Mouse (Mus musculus) heart, embryonic 12.5 days (tissue): Measurements from ENCODE around the gene Mfsd5. TPM values are rescaled to one million over a fixed set of nuclear protein-coding genes. Genes with fewer than 3 reads are reported as not detected.

ENCODE experiments used
- ATAC-seq: fragments of 200-750 bp; cut with Nextera tagmentation; 2 replicates; pipeline ENCODE4 v1.8.0; 2017; ENCODE audit warnings: moderate TSS enrichment, moderate library complexity; ENCODE audit not compliant: insufficient number of reproducible peaks, low FRiP score
- H3K27ac ChIP-seq: fragments of 300-500 bp; sonication (generic); 2 replicates; pipeline ENCODE4 v1.5.1; 2016; ENCODE audit warnings: mild to moderate bottlenecking, moderate library complexity; ENCODE audit not compliant: poor library complexity, severe bottlenecking
- H3K27me3 ChIP-seq: fragments of 300-500 bp; sonication (generic); replicated peaks from 2 replicates; pipeline ENCODE4 v1.6.1; 2016; ENCODE audit warnings: mild to moderate bottlenecking, moderate library complexity
- H3K36me3 ChIP-seq: fragments of 300-500 bp; sonication (generic); 2 replicates; pipeline ENCODE4 v1.6.1; 2016; ENCODE audit warnings: mild to moderate bottlenecking, moderate library complexity
- H3K4me1 ChIP-seq: fragments of 300-500 bp; sonication (generic); replicated peaks from 2 replicates; pipeline ENCODE4 v1.6.1; 2016; ENCODE audit warnings: mild to moderate bottlenecking
- H3K4me2 ChIP-seq: fragments of 300-500 bp; sonication (generic); 2 replicates; pipeline ENCODE4 v1.6.1; 2016; ENCODE audit warnings: mild to moderate bottlenecking, moderate library complexity
- H3K4me3 ChIP-seq: fragments of 300-500 bp; sonication (generic); 2 replicates; pipeline ENCODE4 v1.5.1; 2016; ENCODE audit warnings: mild to moderate bottlenecking
- H3K9ac ChIP-seq: fragments of 300-500 bp; sonication (generic); 2 replicates; pipeline ENCODE4 v1.6.1; 2016; ENCODE audit warnings: mild to moderate bottlenecking, moderate library complexity
- H3K9me3 ChIP-seq: fragments of 300-500 bp; sonication (generic); replicated peaks from 2 replicates; pipeline ENCODE4 v1.6.1; 2016; ENCODE audit warnings: mild to moderate bottlenecking, moderate library complexity
- WGBS: fragments of 180-500 bp; shearing (Covaris S2); methylation state at CpG from one replicate; pipeline ENCODE4 v1.1.7; 2016; 5-methylcytosine and 5-hydroxymethylcytosine counted together
- polyA plus RNA-seq: library from polyadenylated mRNA; unstranded; fragments of >200 nt; fragmentation: Nextera tagmentation; extraction: Ambion mirVana; gene quantifications from 2 replicates; pipeline ENCODE4 v1.2.1, GENCODE M21; 2016

Gene Mfsd5
- polyA plus RNA-seq, result 46.2 and 48.2 TPM in 2 replicates

- peak within 1 kb of the TSS; percentile 90 for H3K4me2 ChIP-seq
- peak within 1 kb of the TSS; percentile 83 for H3K9ac ChIP-seq
- peak; percentile 97 for ATAC-seq
- H3K4me1 ChIP-seq, result peaks cover 23% of the 10 kb centered on the region
- H3K27me3 ChIP-seq, result no peaks in the 10 kb centered on the region
- peak within 1 kb of the TSS; percentile 65 for H3K4me3 ChIP-seq
- H3K36me3 ChIP-seq, result peaks cover 18% of the 10 kb centered on the region
- peak within 1 kb of the TSS; percentile 81 for H3K27ac ChIP-seq
- WGBS, result under 1% methylated on average over 65 of the region's 65 CpGs
- H3K9me3 ChIP-seq, result no peaks in the 10 kb centered on the region
Measured at GRCm38 (mm10) chr15:102279092-102279782, at the start of gene Mfsd5. Gene Mfsd5 (plus strand): TSS chr15:102279454.

- no peak for ATAC-seq
- 76% methylated on average over 17 of the region's 17 CpGs for WGBS
- H3K9ac ChIP-seq, result no peak overlapping the region
- no peak overlapping the region for H3K4me3 ChIP-seq
- H3K4me1 ChIP-seq, result peaks cover 8% of the 10 kb centered on the region
- no peak overlapping the region for H3K4me2 ChIP-seq
- no peaks in the 10 kb centered on the region for H3K9me3 ChIP-seq
- H3K27me3 ChIP-seq, result peaks cover 3% of the 10 kb centered on the region; the same call in 1 of the 2 replicates
- H3K36me3 ChIP-seq, result 0 out of 2 replicates have a peak, but pooled peaks cover 3% of the 10 kb centered on the region
- H3K27ac ChIP-seq, result no peak overlapping the region
Measured at GRCm38 (mm10) chr15:102230408-102231321, 48.6 kb upstream of the Mfsd5 start.

GRCm38 (mm10) chr15:102231748-102232147 is 47.5 kb upstream of the Mfsd5 start, which contains the start of gene Itgb7:
Gene Itgb7 (minus strand): TSS chr15:102231944.
- Histone ChIP-seq H3K4me1 (peaks cover 11% of the 10 kb centered on the region), H3K4me2 (no peak within 1 kb of the TSS), H3K4me3 (no peak within 1 kb of the TSS), H3K27ac (no peak within 1 kb of the TSS), H3K36me3 (peaks cover 7% of the 10 kb centered on the region; the same call in 1 of the 2 replicates), H3K9ac (no peak within 1 kb of the TSS), H3K9me3 (no peaks in the 10 kb centered on the region), H3K27me3 (peaks cover 3% of the 10 kb centered on the region; the same call in 1 of the 2 replicates)
- ATAC-seq, result 0 out of 2 replicates have a peak, but pooled peaks have one; percentile 38
- WGBS, result 37% methylated on average over 6 of the region's 6 CpGs

DNA sequence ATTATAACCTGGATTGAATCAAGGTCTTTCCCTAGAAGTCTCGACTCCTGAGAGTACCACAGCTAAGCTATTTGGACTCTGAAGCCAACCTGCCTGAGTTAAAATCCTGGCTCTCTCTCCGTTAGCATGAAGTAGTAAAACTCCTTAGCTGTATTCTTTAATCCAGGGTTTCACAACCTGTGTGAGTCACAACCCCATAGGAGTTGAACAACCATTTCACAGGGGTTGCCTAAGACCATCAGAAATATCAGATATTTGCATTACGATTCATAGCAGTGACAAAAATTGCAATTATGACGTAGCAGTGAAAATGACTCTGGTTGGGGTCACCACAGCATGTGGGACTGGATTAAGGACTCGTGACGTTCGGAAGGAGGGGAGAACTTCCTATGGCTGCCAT is 46.5 kb upstream of the Mfsd5 start:
- Histone ChIP-seq H3K36me3 (peaks cover 7% of the 10 kb centered on the region; the same call in 1 of the 2 replicates), H3K9ac (no peak overlapping the region), H3K9me3 (no peaks in the 10 kb centered on the region), H3K27ac (no peak overlapping the region), H3K4me1 (peaks cover 11% of the 10 kb centered on the region), H3K27me3 (peaks cover under 1% of the 10 kb centered on the region; the same call in 1 of the 2 replicates), H3K4me2 (no peak overlapping the region), H3K4me3 (no peak overlapping the region)
- WGBS, result 80% methylated on average over 7 of the region's 7 CpGs
- no peak for ATAC-seq

- no peak for ATAC-seq
- Histone ChIP-seq H3K4me1 (peaks cover 11% of the 10 kb centered on the region), H3K36me3 (peaks cover 12% of the 10 kb centered on the region; the same call in 1 of the 2 replicates), H3K27me3 (peaks cover 3% of the 10 kb centered on the region; the same call in 1 of the 2 replicates), H3K9me3 (no peaks in the 10 kb centered on the region), H3K4me2 (no peak overlapping the region), H3K4me3 (no peak overlapping the region), H3K27ac (no peak overlapping the region), H3K9ac (no peak overlapping the region)
- 32% methylated on average over 2 of the region's 2 CpGs for WGBS
Measured at GRCm38 (mm10) chr15:102233896-102234295, 45.4 kb upstream of the Mfsd5 start.

- no peak overlapping the region for H3K27ac ChIP-seq
- H3K4me2 ChIP-seq, result peak overlapping the region; percentile 51
- peaks cover 12% of the 10 kb centered on the region for H3K4me1 ChIP-seq
- no peaks in the 10 kb centered on the region for H3K9me3 ChIP-seq
- peaks cover 12% of the 10 kb centered on the region; the same call in 1 of the 2 replicates for H3K36me3 ChIP-seq
- WGBS, result 24% methylated on average over 21 of the region's 21 CpGs
- H3K27me3 ChIP-seq, result peaks cover 4% of the 10 kb centered on the region
- peak overlapping the region; percentile 55 for H3K9ac ChIP-seq
- ATAC-seq, result 0 out of 2 replicates have a peak, but pooled peaks have one; percentile 13
- H3K4me3 ChIP-seq, result peak overlapping the region; percentile 17; the same call in 1 of the 2 replicates
Measured at GRCm38 (mm10) chr15:102235371-102236027, 43.8 kb upstream of the Mfsd5 start.

DNA sequence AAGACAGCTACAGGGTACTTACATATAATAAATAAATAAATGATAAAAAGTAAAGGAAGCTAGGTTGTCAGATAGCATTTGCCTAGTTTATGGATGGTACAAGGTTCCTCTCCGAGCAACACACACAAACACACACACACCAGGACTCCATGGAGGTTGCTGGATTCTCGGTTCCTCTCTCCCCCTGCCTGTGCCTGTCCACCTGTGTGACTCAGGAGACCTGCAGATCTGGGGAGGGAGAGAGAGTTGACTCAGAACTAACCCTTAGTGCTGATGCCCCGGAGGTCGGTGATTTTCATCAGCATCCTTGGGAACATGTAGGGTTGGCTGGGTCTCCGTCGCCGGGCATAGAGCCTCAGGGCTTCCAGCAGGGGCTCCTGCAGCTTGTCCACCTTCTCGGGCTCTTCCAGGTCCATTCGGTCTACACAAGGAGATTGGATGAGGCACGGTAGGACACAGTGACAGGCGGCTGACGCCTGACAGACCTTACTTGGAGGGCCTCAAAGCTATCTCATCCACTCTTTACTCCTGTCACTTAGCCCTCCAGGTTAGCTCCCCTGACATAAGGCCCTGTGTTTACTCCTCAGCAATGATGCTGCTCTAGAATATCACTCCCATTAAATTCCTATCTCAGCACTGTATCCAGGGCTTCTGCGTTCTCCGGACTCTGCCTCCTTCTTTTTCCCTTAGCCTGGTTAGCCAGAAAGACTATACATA is 40.6 kb upstream of the Mfsd5 start:
- no peak for ATAC-seq
- Histone ChIP-seq H3K4me2 (no peak overlapping the region), H3K4me1 (peaks cover 26% of the 10 kb centered on the region), H3K9me3 (no peaks in the 10 kb centered on the region), H3K9ac (no peak overlapping the region), H3K36me3 (peaks cover 12% of the 10 kb centered on the region; the same call in 1 of the 2 replicates), H3K27me3 (peaks cover 35% of the 10 kb centered on the region), H3K27ac (no peak overlapping the region), H3K4me3 (no peak overlapping the region)
- WGBS, result 75% methylated on average over 14 of the region's 14 CpGs

GRCm38 (mm10) chr15:102239260-102239590 is 40.0 kb upstream of the Mfsd5 start:
- H3K4me2 ChIP-seq, result no peak overlapping the region
- no peak for ATAC-seq
- WGBS, result 13% methylated on average over 9 of the region's 9 CpGs

DNA sequence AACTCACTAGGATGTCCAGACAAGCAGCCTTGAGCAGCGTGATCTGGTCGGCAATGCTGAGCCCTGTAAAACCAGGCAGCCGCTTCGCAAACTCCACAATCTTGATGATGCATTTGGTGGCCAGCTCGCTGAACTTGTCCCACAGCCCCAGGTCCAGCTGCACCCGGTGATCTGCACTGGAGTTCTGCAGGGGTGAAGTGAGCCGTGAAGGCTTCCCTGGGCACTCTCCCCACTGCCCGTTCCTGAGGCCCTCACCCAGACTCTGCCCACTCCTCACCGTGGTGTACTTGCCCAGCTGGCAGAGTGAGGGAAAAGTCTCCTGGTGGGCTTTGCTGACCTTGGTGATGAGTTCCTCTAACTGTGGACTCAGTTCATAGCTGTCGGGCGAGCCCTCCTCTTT is 39.4 kb upstream of the Mfsd5 start:
- Histone ChIP-seq H3K27me3 (peaks cover 45% of the 10 kb centered on the region), H3K4me3 (no peak overlapping the region), H3K9me3 (no peaks in the 10 kb centered on the region), H3K36me3 (peaks cover 12% of the 10 kb centered on the region; the same call in 1 of the 2 replicates), H3K9ac (no peak overlapping the region), H3K4me2 (no peak overlapping the region), H3K27ac (no peak overlapping the region), H3K4me1 (peaks cover 36% of the 10 kb centered on the region)
- ATAC-seq, result no peak
- WGBS, result 71% methylated on average over 11 of the region's 11 CpGs

More at GRCm38 (mm10) chr15:102239260-102239590, 40.0 kb upstream of the Mfsd5 start:
- Histone ChIP-seq H3K36me3 (peaks cover 12% of the 10 kb centered on the region; the same call in 1 of the 2 replicates), H3K4me1 (peaks cover 31% of the 10 kb centered on the region), H3K4me3 (no peak overlapping the region), H3K27me3 (peaks cover 40% of the 10 kb centered on the region), H3K9ac (no peak overlapping the region), H3K27ac (no peak overlapping the region), H3K9me3 (no peaks in the 10 kb centered on the region)

DNA sequence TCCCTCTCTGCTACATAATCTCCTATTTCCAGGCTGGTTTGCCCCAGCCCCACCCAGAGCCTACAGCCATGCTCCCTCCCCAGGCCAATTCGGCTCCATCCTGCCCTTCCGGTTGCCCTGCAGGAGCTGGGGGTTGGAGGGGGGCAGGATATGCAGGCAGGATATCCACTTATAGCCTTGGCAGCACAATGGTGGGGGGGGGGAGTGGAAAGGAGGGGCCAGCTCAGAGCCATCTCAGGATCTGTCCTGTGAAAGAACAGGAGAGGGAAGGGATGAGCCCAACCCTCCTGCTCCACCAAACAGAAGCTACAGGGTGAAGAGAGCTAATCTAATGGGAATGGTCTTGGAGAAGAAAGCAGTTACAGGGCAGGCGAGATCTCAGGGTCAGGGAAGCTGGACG is 38.6 kb upstream of the Mfsd5 start:
- H3K4me3 ChIP-seq, result no peak overlapping the region
- 63% methylated on average over 4 of the region's 4 CpGs for WGBS
- H3K9ac ChIP-seq, result no peak overlapping the region
- H3K27me3 ChIP-seq, result peaks cover 47% of the 10 kb centered on the region
- H3K4me2 ChIP-seq, result no peak overlapping the region
- no peak overlapping the region; the same call in 1 of the 2 replicates for H3K27ac ChIP-seq
- H3K36me3 ChIP-seq, result peaks cover 9% of the 10 kb centered on the region; the same call in 1 of the 2 replicates
- ATAC-seq, result peak; percentile 67
- peaks cover 38% of the 10 kb centered on the region for H3K4me1 ChIP-seq
- H3K9me3 ChIP-seq, result no peaks in the 10 kb centered on the region
